Mouse (Mus musculus) neural tube, embryonic 12.5 days (tissue): ENCODE data around the gene Rasl12. TPM values are rescaled to one million over a fixed set of nuclear protein-coding genes. Genes with fewer than 3 reads are reported as not detected.

Experiments used
- ATAC-seq: fragments of 200-750 bp; cut with Nextera tagmentation; 2 replicates; pipeline ENCODE4 v1.8.0; 2017; ENCODE audit warnings: low read depth, mild to moderate bottlenecking, moderate TSS enrichment, moderate library complexity; ENCODE audit not compliant: low FRiP score
- H3K27ac ChIP-seq: fragments of 300-500 bp; sonication (generic); 2 replicates; pipeline ENCODE4 v1.5.1; 2016
- H3K27me3 ChIP-seq: fragments of 300-500 bp; sonication (generic); replicated peaks from 2 replicates; pipeline ENCODE4 v1.6.1; 2016; ENCODE audit warnings: mild to moderate bottlenecking
- H3K36me3 ChIP-seq: fragments of 300-500 bp; sonication (generic); 2 replicates; pipeline ENCODE4 v1.6.1; 2016; ENCODE audit warnings: mild to moderate bottlenecking
- H3K4me1 ChIP-seq: fragments of 300-500 bp; sonication (generic); 2 replicates; pipeline ENCODE4 v1.6.1; 2016
- H3K4me2 ChIP-seq: fragments of 300-500 bp; sonication (generic); replicated peaks from 2 replicates; pipeline ENCODE4 v1.6.1; 2016; ENCODE audit warnings: mild to moderate bottlenecking
- H3K4me3 ChIP-seq: fragments of 300-500 bp; sonication (generic); 2 replicates; pipeline ENCODE4 v1.5.1; 2016
- H3K9ac ChIP-seq: fragments of 300-500 bp; sonication (generic); 2 replicates; pipeline ENCODE4 v1.6.1; 2016; ENCODE audit warnings: mild to moderate bottlenecking
- H3K9me3 ChIP-seq: fragments of 300-500 bp; sonication (generic); 2 replicates; pipeline ENCODE4 v1.6.1; 2016; ENCODE audit warnings: mild to moderate bottlenecking
- WGBS: fragments of 180-500 bp; shearing (Covaris S2); methylation state at CpG from one replicate; pipeline ENCODE4 v1.1.7; 2016; 5-methylcytosine and 5-hydroxymethylcytosine counted together
- polyA plus RNA-seq: library from polyadenylated mRNA; unstranded; fragments of >200 nt; fragmentation: Nextera tagmentation; extraction: Ambion mirVana; gene quantifications from 2 replicates; pipeline ENCODE4 v1.2.1, GENCODE M21; 2016

Gene Rasl12
- polyA plus RNA-seq, 1 experiment from 2014 or later = 8.3 TPM

- Histone ChIP-seq H3K9me3 (no peaks in the 10 kb centered on the region), H3K27ac (no peak overlapping the region), H3K4me2 (no peak overlapping the region), H3K27me3 (peaks cover 40% of the 10 kb centered on the region), H3K4me3 (no peak overlapping the region), H3K36me3 (no peaks in the 10 kb centered on the region), H3K4me1 (peaks cover 16% of the 10 kb centered on the region), H3K9ac (no peak overlapping the region)
- ATAC-seq = no peak
- WGBS = 64% methylated on average over 2 of the region's 2 CpGs
Observed at GRCm38 (mm10) chr9:65394360-65394759, 3.9 kb upstream of the Rasl12 start.

GRCm38 (mm10) chr9:65399934-65400333 is 1.6 kb downstream of the Rasl12 start:
- Histone ChIP-seq H3K4me2 (no peak overlapping the region), H3K27ac (no peak overlapping the region), H3K36me3 (no peaks in the 10 kb centered on the region), H3K9me3 (no peaks in the 10 kb centered on the region), H3K4me3 (no peak overlapping the region), H3K27me3 (no peaks in the 10 kb centered on the region), H3K4me1 (peaks cover 11% of the 10 kb centered on the region), H3K9ac (no peak overlapping the region)
- no peak for ATAC-seq
- WGBS = 90% methylated on average over 6 of the region's 6 CpGs

GRCm38 (mm10) chr9:65404331-65405183 is 6.3 kb downstream of the Rasl12 start:
- no peak overlapping the region for H3K4me3 ChIP-seq
- ATAC-seq = no peak
- WGBS = 78% methylated on average over 15 of the region's 15 CpGs
- no peak overlapping the region for H3K4me2 ChIP-seq
- no peaks in the 10 kb centered on the region for H3K4me1 ChIP-seq
- H3K9me3 ChIP-seq = no peaks in the 10 kb centered on the region
- no peak overlapping the region for H3K9ac ChIP-seq
- no peak overlapping the region for H3K27ac ChIP-seq
- H3K27me3 ChIP-seq = no peaks in the 10 kb centered on the region
- H3K36me3 ChIP-seq = no peaks in the 10 kb centered on the region

- Histone ChIP-seq H3K4me1 (no peaks in the 10 kb centered on the region), H3K36me3 (no peaks in the 10 kb centered on the region), H3K27ac (no peak overlapping the region), H3K9me3 (no peaks in the 10 kb centered on the region), H3K4me3 (no peak overlapping the region), H3K4me2 (no peak overlapping the region), H3K9ac (no peak overlapping the region), H3K27me3 (no peaks in the 10 kb centered on the region)
- no peak for ATAC-seq
- WGBS = 75% methylated on average over 2 of the region's 2 CpGs
Observed at GRCm38 (mm10) chr9:65405184-65405449, 6.8 kb downstream of the Rasl12 start.

GRCm38 (mm10) chr9:65407327-65407726 is 9.0 kb downstream of the Rasl12 start:
- Histone ChIP-seq H3K27me3 (no peaks in the 10 kb centered on the region), H3K36me3 (no peaks in the 10 kb centered on the region), H3K4me1 (no peaks in the 10 kb centered on the region), H3K9me3 (no peaks in the 10 kb centered on the region), H3K4me3 (no peak overlapping the region), H3K27ac (no peak overlapping the region), H3K4me2 (no peak overlapping the region), H3K9ac (no peak overlapping the region)
- no peak for ATAC-seq
- WGBS = 82% methylated on average over 5 of the region's 5 CpGs

GRCm38 (mm10) chr9:65407861-65408260 is 9.6 kb downstream of the Rasl12 start:
- Histone ChIP-seq H3K4me2 (no peak overlapping the region), H3K9me3 (no peaks in the 10 kb centered on the region), H3K27me3 (no peaks in the 10 kb centered on the region), H3K4me3 (no peak overlapping the region), H3K4me1 (no peaks in the 10 kb centered on the region), H3K36me3 (no peaks in the 10 kb centered on the region), H3K27ac (no peak overlapping the region), H3K9ac (no peak overlapping the region)
- WGBS = 73% methylated on average over 3 of the region's 3 CpGs
- ATAC-seq = no peak

- H3K4me2 ChIP-seq = no peak overlapping the region
- no peak for ATAC-seq
- no peaks in the 10 kb centered on the region for H3K36me3 ChIP-seq
- WGBS = 79% methylated on average over 5 of the region's 5 CpGs
- H3K9me3 ChIP-seq = no peaks in the 10 kb centered on the region
- H3K9ac ChIP-seq = no peak overlapping the region
- no peak overlapping the region for H3K4me3 ChIP-seq
- no peak overlapping the region for H3K27ac ChIP-seq
- H3K4me1 ChIP-seq = no peaks in the 10 kb centered on the region
- H3K27me3 ChIP-seq = no peaks in the 10 kb centered on the region
Observed at GRCm38 (mm10) chr9:65408871-65409295, 10.6 kb downstream of the Rasl12 start.

GRCm38 (mm10) chr9:65410378-65410777 is 12.1 kb downstream of the Rasl12 start:
- WGBS = 92% methylated on average over 8 of the region's 8 CpGs
- H3K27me3 ChIP-seq = no peaks in the 10 kb centered on the region
- no peaks in the 10 kb centered on the region for H3K36me3 ChIP-seq
- no peaks in the 10 kb centered on the region for H3K4me1 ChIP-seq
- H3K9me3 ChIP-seq = no peaks in the 10 kb centered on the region
- H3K9ac ChIP-seq = no peak overlapping the region
- no peak overlapping the region for H3K4me3 ChIP-seq
- no peak overlapping the region for H3K27ac ChIP-seq
- ATAC-seq = no peak
- no peak overlapping the region for H3K4me2 ChIP-seq

GRCm38 (mm10) chr9:65411326-65411725 is 13.0 kb downstream of the Rasl12 start:
- WGBS = 79% methylated on average over 3 of the region's 3 CpGs
- Histone ChIP-seq H3K4me1 (no peaks in the 10 kb centered on the region), H3K27ac (no peak overlapping the region), H3K27me3 (no peaks in the 10 kb centered on the region), H3K36me3 (no peaks in the 10 kb centered on the region), H3K9me3 (no peaks in the 10 kb centered on the region), H3K4me2 (no peak overlapping the region), H3K9ac (no peak overlapping the region), H3K4me3 (no peak overlapping the region)
- ATAC-seq = no peak

GRCm38 (mm10) chr9:65417738-65418137 is 19.4 kb downstream of the Rasl12 start:
- H3K36me3 ChIP-seq = no peaks in the 10 kb centered on the region
- no peak overlapping the region for H3K27ac ChIP-seq
- no peaks in the 10 kb centered on the region for H3K27me3 ChIP-seq
- no peak overlapping the region for H3K9ac ChIP-seq
- H3K4me2 ChIP-seq = no peak overlapping the region
- no peak for ATAC-seq
- no peaks in the 10 kb centered on the region for H3K4me1 ChIP-seq
- no peak overlapping the region for H3K4me3 ChIP-seq
- WGBS = 46% methylated on average over 3 of the region's 3 CpGs
- no peaks in the 10 kb centered on the region for H3K9me3 ChIP-seq

GRCm38 (mm10) chr9:65419633-65420032 is 21.3 kb downstream of the Rasl12 start:
- Histone ChIP-seq H3K9me3 (no peaks in the 10 kb centered on the region), H3K4me1 (no peaks in the 10 kb centered on the region), H3K4me2 (no peak overlapping the region), H3K27me3 (no peaks in the 10 kb centered on the region), H3K4me3 (no peak overlapping the region), H3K9ac (no peak overlapping the region), H3K36me3 (no peaks in the 10 kb centered on the region), H3K27ac (no peak overlapping the region)
- no peak for ATAC-seq
- 73% methylated on average over 3 of the region's 3 CpGs for WGBS

GRCm38 (mm10) chr9:65422760-65423501 is 24.6 kb downstream of the Rasl12 start, which contains the start of gene Slc51b:
TSS of gene Slc51b (minus strand) at chr9:65422955.
- Histone ChIP-seq H3K4me3 (no peak within 1 kb of the TSS), H3K4me2 (no peak within 1 kb of the TSS), H3K9ac (no peak within 1 kb of the TSS), H3K9me3 (no peaks in the 10 kb centered on the region), H3K27me3 (no peaks in the 10 kb centered on the region), H3K4me1 (no peaks in the 10 kb centered on the region), H3K36me3 (no peaks in the 10 kb centered on the region), H3K27ac (no peak within 1 kb of the TSS)
- ATAC-seq = no peak
- 84% methylated on average over 11 of the region's 11 CpGs for WGBS
